Mouse (Mus musculus): ENCODE results near the gene Gcnt7.

DNA sequence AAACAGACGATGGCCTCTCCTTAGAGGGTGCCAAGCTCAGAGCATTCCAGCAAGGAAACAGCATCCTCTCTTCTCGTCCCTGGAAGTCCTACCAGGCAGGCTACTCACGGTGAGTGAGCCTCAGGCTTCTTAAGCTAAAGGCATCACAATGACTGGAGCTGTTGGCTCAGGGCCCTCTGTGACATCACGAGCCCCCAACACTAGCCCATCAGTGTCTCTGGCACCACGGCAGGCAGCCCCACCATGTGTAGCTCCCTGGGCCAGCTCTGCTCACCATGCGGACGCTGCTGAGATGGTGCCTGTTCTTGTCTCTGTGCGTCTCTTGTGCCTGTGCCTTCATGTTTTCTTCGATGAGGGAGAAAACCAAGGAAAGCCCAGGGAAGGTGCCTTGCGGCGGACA lies 13.9 kb upstream of the Gcnt7 start, which contains the start of gene Fam209:
- no peak for TF ChIP-seq GATA1 (IDR thresholded peaks at IDR 0.05; ENCODE audit: borderline replicate concordance, low read length)
- TF ChIP-seq FLI1 (IDR thresholded peaks at IDR 0.05; ENCODE audit: low read length): no peak

Measured in megakaryocyte, embryonic 14.5 days (primary cell).